Mouse (Mus musculus) neural tube, embryonic 12.5 days (tissue): Measurements from ENCODE around the gene Ktn1. TPM values are rescaled to one million over a fixed set of nuclear protein-coding genes. Genes with fewer than 3 reads are reported as not detected.

Source experiments
- ATAC-seq: fragments of 200-750 bp; cut with Nextera tagmentation; 2 replicates; pipeline ENCODE4 v1.8.0; 2017; ENCODE audit warnings: low read depth, mild to moderate bottlenecking, moderate TSS enrichment, moderate library complexity; ENCODE audit not compliant: low FRiP score
- H3K27ac ChIP-seq: fragments of 300-500 bp; sonication (generic); 2 replicates; pipeline ENCODE4 v1.5.1; 2016
- H3K27me3 ChIP-seq: fragments of 300-500 bp; sonication (generic); replicated peaks from 2 replicates; pipeline ENCODE4 v1.6.1; 2016; ENCODE audit warnings: mild to moderate bottlenecking
- H3K36me3 ChIP-seq: fragments of 300-500 bp; sonication (generic); 2 replicates; pipeline ENCODE4 v1.6.1; 2016; ENCODE audit warnings: mild to moderate bottlenecking
- H3K4me1 ChIP-seq: fragments of 300-500 bp; sonication (generic); 2 replicates; pipeline ENCODE4 v1.6.1; 2016
- H3K4me2 ChIP-seq: fragments of 300-500 bp; sonication (generic); replicated peaks from 2 replicates; pipeline ENCODE4 v1.6.1; 2016; ENCODE audit warnings: mild to moderate bottlenecking
- H3K4me3 ChIP-seq: fragments of 300-500 bp; sonication (generic); 2 replicates; pipeline ENCODE4 v1.5.1; 2016
- H3K9ac ChIP-seq: fragments of 300-500 bp; sonication (generic); 2 replicates; pipeline ENCODE4 v1.6.1; 2016; ENCODE audit warnings: mild to moderate bottlenecking
- H3K9me3 ChIP-seq: fragments of 300-500 bp; sonication (generic); 2 replicates; pipeline ENCODE4 v1.6.1; 2016; ENCODE audit warnings: mild to moderate bottlenecking
- WGBS: fragments of 180-500 bp; shearing (Covaris S2); methylation state at CpG from one replicate; pipeline ENCODE4 v1.1.7; 2016; 5-methylcytosine and 5-hydroxymethylcytosine counted together
- polyA plus RNA-seq: library from polyadenylated mRNA; unstranded; fragments of >200 nt; fragmentation: Nextera tagmentation; extraction: Ambion mirVana; gene quantifications from 2 replicates; pipeline ENCODE4 v1.2.1, GENCODE M21; 2016

The Ktn1 gene
- polyA plus RNA-seq, 1 experiment from 2014 or later: 88.3 TPM

GRCm38 (mm10) chr14:47646246-47646645 lies 2.0 kb upstream of the Ktn1 start:
- WGBS: 30% methylated on average over 5 of the region's 5 CpGs
- no peak for ATAC-seq
- Histone ChIP-seq H3K36me3 (no peaks in the 10 kb centered on the region), H3K4me1 (peaks cover 9% of the 10 kb centered on the region), H3K27me3 (no peaks in the 10 kb centered on the region), H3K4me2 (no peak overlapping the region), H3K9me3 (no peaks in the 10 kb centered on the region), H3K27ac (no peak overlapping the region), H3K9ac (no peak overlapping the region), H3K4me3 (no peak overlapping the region)

DNA sequence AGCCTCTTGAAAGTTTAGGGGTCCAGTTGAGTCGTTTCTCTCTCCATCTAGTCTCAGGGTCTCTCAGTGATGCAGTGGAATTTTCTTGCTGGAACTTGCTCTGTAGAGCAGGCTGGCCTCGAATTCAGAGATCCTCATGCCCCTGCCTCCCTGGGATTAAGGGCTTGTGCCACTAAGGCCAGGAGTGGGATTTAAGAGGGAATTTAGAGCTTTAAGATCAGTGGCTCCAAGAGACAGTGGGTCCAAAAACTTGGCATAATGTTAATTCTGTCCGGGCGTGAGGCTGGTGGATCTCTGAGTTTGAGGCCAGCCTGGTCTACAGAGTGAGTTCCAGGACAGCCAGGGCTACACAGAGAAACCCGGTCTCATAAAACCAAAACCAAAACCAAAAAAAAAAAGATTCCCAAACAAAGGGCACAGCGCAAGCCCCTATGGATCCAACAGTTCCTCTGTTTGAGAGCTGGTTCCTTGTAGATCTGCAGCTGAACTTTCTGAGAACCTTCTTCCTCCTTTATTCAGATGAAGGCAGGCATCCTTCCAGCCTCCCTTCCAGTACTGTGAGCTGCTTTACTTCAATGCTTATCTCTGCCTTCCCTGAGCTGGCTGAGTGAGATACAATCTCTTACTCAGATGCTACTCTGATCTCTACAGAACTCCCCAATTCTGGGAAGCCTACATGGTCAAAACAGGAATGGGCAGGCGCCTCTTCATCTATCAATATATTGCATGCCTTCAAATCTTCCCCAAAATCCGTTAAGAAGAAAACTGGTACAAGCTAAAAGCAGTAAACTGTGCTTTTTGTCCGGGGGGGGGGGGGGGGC lies 1.3 kb upstream of the Ktn1 start:
- no peak overlapping the region for H3K4me2 ChIP-seq
- no peaks in the 10 kb centered on the region for H3K9me3 ChIP-seq
- H3K36me3 ChIP-seq: no peaks in the 10 kb centered on the region
- H3K27me3 ChIP-seq: no peaks in the 10 kb centered on the region
- no peak overlapping the region for H3K27ac ChIP-seq
- H3K9ac ChIP-seq: no peak overlapping the region
- H3K4me3 ChIP-seq: no peak overlapping the region
- WGBS: 73% methylated on average over 9 of the region's 9 CpGs
- peaks cover 9% of the 10 kb centered on the region for H3K4me1 ChIP-seq
- no peak for ATAC-seq

DNA sequence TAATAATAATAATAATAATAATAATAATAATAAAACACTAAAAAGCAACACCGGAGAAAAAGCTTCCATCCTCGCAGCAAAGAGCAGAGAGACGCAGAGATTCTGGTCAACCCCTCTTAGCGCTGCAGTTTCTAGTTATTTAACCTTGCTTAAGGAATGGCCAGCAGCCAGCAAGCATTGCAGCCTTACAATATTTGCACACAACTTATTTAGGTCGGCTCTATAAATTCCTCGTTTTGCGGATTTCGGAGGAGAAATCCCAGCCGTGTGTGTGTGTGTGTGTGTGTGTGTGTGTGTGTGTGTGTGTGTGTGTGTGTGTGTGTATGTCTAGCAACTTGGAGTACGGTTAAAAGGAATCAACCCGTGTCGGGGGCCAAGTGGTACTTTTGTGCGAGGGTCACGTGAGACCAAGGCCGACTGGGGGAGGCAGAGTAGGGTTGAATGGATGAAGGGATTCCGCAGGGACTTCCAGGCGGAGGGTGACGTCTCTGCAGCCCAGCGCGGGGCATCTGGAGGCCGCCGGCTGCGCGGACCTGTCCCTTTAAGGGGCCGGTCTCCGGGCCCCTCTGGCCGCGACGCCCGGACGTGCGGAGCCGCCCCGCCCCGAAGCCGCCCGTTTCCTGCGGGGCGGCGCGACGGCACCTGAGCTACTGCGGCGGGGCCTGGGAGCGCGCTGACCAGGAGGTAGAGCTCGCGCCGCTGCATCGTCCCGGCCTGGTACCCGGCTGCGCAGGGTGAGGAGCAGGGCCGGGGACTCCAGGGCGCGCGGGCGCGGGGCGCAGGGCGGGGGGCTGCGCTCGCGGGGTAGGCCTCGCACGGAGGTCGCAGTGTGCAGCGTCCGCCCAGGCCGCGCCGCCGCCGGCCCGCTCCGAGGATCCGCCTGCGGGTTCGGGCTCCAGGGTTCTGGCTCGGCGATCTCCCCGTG lies 720 bp downstream of the Ktn1 start:
- Histone ChIP-seq H3K27me3 (no peaks in the 10 kb centered on the region), H3K36me3 (no peaks in the 10 kb centered on the region), H3K9me3 (no peaks in the 10 kb centered on the region), H3K27ac (peak overlapping the region; percentile 85), H3K4me1 (peaks cover 9% of the 10 kb centered on the region), H3K9ac (peak overlapping the region; percentile 94), H3K4me2 (peak overlapping the region; percentile 59), H3K4me3 (peak overlapping the region; percentile 97)
- ATAC-seq: peak; percentile 94
- WGBS: under 1% methylated on average over 82 of the region's 82 CpGs

DNA sequence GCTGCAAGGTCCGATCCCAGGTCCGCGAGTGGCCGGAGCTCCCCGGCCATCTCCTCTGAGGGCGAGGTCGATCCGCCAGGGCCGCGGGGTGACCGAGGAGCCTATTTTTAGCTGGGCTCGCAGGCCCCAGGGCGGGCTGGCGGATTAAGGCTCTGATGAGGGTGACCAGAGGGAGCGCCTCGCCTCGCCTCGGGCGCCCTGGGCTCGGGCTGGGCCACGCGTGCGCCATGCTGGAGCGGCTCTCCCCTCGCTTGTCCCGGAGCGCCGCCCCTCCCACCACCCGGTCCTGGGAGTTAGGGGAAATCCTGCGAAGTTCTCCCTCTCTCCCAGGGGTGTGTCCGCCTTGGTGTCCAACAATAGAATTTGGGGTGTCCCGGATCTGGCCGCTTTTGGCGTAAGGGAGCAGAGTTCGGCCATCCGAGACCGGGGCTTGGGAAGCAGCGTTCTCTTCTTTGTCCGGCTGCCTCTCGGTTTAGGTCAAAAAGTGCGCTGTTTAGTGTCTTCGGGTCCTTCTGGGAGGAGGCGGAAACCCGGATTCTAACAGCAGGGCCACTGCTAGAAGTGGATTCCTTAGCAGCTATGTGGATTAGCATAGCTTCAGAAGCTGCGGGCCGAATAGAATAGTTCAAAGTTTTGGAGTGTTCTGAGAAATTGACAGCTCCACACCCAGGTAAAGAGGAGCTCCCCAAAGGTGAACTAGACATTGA lies 1.5 kb downstream of the Ktn1 start:
- peak overlapping the region; percentile 97 for H3K4me3 ChIP-seq
- peak overlapping the region; percentile 59 for H3K4me2 ChIP-seq
- ATAC-seq: peak; percentile 89
- H3K27me3 ChIP-seq: no peaks in the 10 kb centered on the region
- H3K27ac ChIP-seq: peak overlapping the region; percentile 85
- H3K36me3 ChIP-seq: no peaks in the 10 kb centered on the region
- H3K9ac ChIP-seq: peak overlapping the region; percentile 94
- 1% methylated on average over 46 of the region's 46 CpGs for WGBS
- H3K9me3 ChIP-seq: no peaks in the 10 kb centered on the region
- H3K4me1 ChIP-seq: peaks cover 9% of the 10 kb centered on the region

- no peaks in the 10 kb centered on the region for H3K27me3 ChIP-seq
- H3K36me3 ChIP-seq: no peaks in the 10 kb centered on the region
- peak overlapping the region; percentile 97 for H3K4me3 ChIP-seq
- H3K4me1 ChIP-seq: peaks cover 9% of the 10 kb centered on the region
- no peak overlapping the region for H3K27ac ChIP-seq
- H3K4me2 ChIP-seq: peak overlapping the region; percentile 59
- ATAC-seq: no peak
- WGBS: 35% methylated on average over 6 of the region's 6 CpGs
- H3K9me3 ChIP-seq: no peaks in the 10 kb centered on the region
- H3K9ac ChIP-seq: peak overlapping the region; percentile 94
Observed at GRCm38 (mm10) chr14:47650338-47650720, 2.1 kb downstream of the Ktn1 start.

DNA sequence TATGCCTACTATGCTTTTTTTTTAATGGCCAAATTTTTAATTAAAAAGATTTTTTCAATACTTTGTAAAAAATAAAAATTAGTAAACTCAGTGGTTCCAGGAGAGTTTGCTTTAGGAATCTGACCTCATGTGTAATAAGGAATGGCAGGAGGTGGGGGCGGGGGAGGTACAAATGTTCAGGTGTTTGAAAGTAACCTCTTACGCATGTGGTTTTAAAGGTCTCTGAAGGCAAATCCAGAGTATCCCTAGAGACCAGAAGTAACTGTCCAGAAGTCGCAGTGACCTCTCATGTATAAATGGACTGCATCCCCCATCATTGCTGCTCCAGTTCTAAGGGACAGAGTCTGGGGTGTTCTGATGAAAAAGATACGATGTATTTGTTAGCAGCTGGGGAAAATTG lies 3.0 kb downstream of the Ktn1 start:
- Histone ChIP-seq H3K4me3 (no peak overlapping the region), H3K9me3 (no peaks in the 10 kb centered on the region), H3K27ac (no peak overlapping the region), H3K4me2 (no peak overlapping the region), H3K4me1 (peaks cover 9% of the 10 kb centered on the region), H3K36me3 (no peaks in the 10 kb centered on the region), H3K27me3 (no peaks in the 10 kb centered on the region), H3K9ac (no peak overlapping the region)
- 87% methylated on average over 4 of the region's 4 CpGs for WGBS
- no peak for ATAC-seq

DNA sequence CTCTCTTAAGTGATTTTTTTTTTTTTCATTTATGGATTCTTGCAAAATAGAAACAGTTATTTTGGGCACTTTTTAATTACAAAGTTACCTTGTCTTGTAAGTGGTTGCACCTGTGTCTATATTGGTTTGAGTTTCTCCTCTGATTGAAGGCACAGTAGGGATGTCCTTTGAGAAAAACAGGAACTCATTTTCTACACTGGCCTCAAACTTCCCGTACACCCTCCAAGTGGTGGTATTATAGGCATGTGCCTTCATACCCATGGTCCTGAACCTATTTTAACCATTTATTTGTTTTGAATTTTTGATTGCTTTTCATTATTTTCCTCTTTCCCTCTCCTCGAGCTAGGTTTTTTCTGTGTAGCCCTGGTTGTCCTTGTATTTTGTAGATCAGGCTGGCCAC lies 7.2 kb downstream of the Ktn1 start:
- Histone ChIP-seq H3K9me3 (no peaks in the 10 kb centered on the region), H3K4me2 (no peak overlapping the region), H3K9ac (no peak overlapping the region), H3K27ac (no peak overlapping the region), H3K36me3 (no peaks in the 10 kb centered on the region), H3K27me3 (no peaks in the 10 kb centered on the region), H3K4me3 (no peak overlapping the region), H3K4me1 (peaks cover 2% of the 10 kb centered on the region)
- ATAC-seq: no peak
- 93% methylated on average over 2 of the region's 2 CpGs for WGBS

DNA sequence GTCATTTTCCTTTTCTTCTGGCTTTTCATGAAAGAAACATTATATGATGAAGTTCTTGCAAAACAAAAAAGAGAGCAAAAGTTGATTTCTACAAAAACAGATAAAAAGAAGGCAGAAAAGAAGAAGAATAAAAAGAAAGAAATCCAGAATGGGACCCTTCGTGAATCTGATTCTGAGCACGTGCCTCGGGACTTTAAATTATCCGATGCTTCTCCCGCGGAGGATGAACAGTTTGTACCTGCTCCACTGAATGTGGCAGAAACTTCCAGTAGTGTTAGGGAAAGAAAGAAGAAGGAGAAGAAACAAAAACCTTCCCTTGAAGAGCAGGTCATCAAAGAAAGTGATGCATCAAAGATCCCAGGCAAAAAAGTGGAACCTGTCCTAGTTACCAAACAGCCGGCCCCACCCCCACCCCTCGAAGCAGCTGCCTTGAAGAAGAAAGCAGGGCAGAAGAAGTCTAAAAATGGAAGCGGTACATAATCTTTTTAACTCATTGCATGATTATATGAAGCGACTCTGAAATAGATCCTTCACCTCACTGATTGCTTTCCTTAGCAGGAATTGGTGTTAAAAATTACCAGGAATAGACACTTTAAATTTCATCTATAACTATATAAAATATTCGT lies 15.7 kb downstream of the Ktn1 start:
- ATAC-seq: no peak
- WGBS: 89% methylated on average over 11 of the region's 11 CpGs
- Histone ChIP-seq H3K27ac (no peak overlapping the region), H3K4me2 (no peak overlapping the region), H3K9me3 (no peaks in the 10 kb centered on the region), H3K27me3 (no peaks in the 10 kb centered on the region), H3K4me3 (no peak overlapping the region), H3K4me1 (no peaks in the 10 kb centered on the region), H3K36me3 (peaks cover 3% of the 10 kb centered on the region), H3K9ac (no peak overlapping the region)

DNA sequence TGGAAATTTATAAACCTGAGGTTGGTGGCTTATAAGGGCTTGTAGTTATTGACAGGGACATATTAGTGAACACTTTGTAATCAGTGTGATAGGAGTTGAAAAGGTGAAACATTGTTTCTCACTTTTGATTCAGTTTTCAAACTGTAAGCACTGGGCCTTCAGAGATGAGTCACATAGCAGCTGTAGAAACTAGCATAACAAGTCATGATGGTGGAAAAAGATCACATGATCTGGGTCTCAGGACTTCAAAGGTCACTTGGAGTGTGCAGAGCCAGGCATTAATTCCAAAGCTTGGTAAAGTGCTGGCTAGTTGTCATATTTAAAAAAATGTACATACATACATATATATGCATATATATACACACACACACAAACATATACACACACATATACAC lies 16.2 kb downstream of the Ktn1 start:
- Histone ChIP-seq H3K4me1 (no peaks in the 10 kb centered on the region), H3K36me3 (peaks cover 3% of the 10 kb centered on the region), H3K27ac (no peak overlapping the region), H3K27me3 (no peaks in the 10 kb centered on the region), H3K9ac (no peak overlapping the region), H3K4me3 (no peak overlapping the region), H3K4me2 (no peak overlapping the region), H3K9me3 (no peaks in the 10 kb centered on the region)
- ATAC-seq: no peak

GRCm38 (mm10) chr14:47665061-47665778 lies 17.0 kb downstream of the Ktn1 start:
- Histone ChIP-seq H3K9me3 (no peaks in the 10 kb centered on the region), H3K27ac (no peak overlapping the region), H3K27me3 (no peaks in the 10 kb centered on the region), H3K9ac (no peak overlapping the region), H3K4me2 (no peak overlapping the region), H3K36me3 (peaks cover 3% of the 10 kb centered on the region), H3K4me1 (no peaks in the 10 kb centered on the region), H3K4me3 (no peak overlapping the region)
- no peak for ATAC-seq
- 88% methylated on average over 5 of the region's 5 CpGs for WGBS

DNA sequence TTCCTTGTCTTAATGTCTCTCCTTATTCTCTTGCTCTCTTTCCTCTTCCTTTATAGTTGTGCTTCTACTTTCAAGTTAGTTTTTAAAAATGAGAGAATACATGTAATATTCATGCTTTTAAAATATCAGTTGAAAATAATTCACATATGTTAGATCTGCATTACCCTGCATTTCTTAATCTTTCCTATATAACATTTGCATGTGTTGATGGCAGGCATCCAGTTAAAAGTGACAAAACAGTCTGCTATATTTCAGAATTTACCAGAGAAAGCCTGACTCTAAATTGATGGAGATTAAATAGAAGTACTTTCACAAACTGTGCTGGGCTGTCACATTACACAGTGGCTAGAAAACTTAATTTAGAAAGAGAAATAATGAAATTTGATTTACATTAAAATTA lies 19.8 kb downstream of the Ktn1 start:
- Histone ChIP-seq H3K36me3 (peaks cover 11% of the 10 kb centered on the region), H3K9me3 (no peaks in the 10 kb centered on the region), H3K4me2 (no peak overlapping the region), H3K4me3 (no peak overlapping the region), H3K27me3 (no peaks in the 10 kb centered on the region), H3K4me1 (no peaks in the 10 kb centered on the region), H3K9ac (no peak overlapping the region), H3K27ac (no peak overlapping the region)
- ATAC-seq: no peak
